Mouse (Mus musculus): ENCODE data around the gene Ifrd2. TPM values are rescaled to one million over a fixed set of nuclear protein-coding genes. Genes with fewer than 3 reads are reported as not detected.

The Ifrd2 gene
- total and polyA plus RNA-seq, 2 experiments from 2014 or later, result 6.5 to 8.4 TPM

DNA sequence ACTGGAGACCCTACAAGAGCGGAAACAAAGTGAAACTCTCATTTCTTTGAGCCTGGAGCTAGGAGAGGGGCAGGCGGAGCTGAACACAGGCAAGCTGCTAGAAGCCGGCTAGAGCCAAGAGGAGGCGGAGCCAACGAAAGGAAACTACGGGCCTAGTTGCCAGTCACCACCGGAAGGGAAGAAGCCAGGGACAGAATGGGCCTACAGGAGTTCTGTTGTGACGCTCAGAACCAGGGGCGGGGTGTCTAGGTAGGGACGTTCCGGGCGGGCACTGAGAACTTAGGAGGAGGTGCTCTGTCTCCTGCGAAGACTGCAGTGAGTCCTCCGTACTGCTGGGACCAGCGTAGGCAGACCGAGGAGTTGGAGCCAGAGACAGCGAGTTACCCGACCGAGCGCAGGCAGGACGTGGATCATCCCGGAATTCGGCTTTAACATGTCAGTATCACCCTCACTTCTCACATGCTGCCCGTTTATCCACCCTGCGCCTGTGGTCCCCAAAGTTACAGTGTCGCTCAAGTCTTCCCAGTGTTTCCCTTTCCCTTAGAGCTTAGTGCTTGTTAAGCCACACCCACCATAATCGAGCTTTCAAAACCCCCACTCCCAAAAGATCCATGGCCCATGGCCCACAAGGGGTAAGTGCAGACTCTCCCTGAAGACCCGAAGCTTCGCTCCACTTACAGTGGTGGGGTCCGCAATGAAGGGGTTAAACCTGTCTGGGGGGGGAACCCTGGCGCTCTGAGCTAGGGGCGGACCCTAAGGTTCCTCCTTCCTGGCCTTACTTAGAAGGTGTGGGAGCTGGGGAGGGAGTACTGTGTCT is 6.7 kb upstream of the Ifrd2 start, which contains the start of gene Hyal3:
Gene Hyal3 (plus strand): TSS at position 318 of the 817 bp plus-strand sequence.
- no peaks in the 10 kb centered on the region for H3K9me3 ChIP-seq (ENCODE audit: low read length)
- peaks cover 6% of the 10 kb centered on the region for H3K36me3 ChIP-seq (ENCODE audit: insufficient read depth, low read length)
- peak within 1 kb of the TSS; percentile 60 for H3K4me3 ChIP-seq (ENCODE audit: low read depth, low read length)
- no peak for TF ChIP-seq CTCF (IDR thresholded peaks at IDR 0.05)
- H3K27me3 ChIP-seq (ENCODE audit: insufficient read depth, low read length), result no peaks in the 10 kb centered on the region
- WGBS, result 1% methylated on average over 32 of the region's 32 CpGs
- ATAC-seq (ENCODE audit: low FRiP score) (peak; percentile 78), DNase-seq (ENCODE audit: low spot score) (peak; percentile 94)
- peak within 1 kb of the TSS; percentile 88 for H3K4me2 ChIP-seq (ENCODE audit: low read depth, low read length, poor library complexity, severe bottlenecking)
- 0 out of 2 replicates have a peak, but pooled peaks cover 11% of the 10 kb centered on the region for H3K4me1 ChIP-seq (ENCODE audit: insufficient read depth, low read length)
- peak within 1 kb of the TSS; percentile 81 for H3K27ac ChIP-seq (ENCODE audit: low read depth, low read length)
- H3K9ac ChIP-seq (replicated peaks; ENCODE audit: low read length, poor library complexity, severe bottlenecking), result peak within 1 kb of the TSS; percentile 79

GRCm38 (mm10) chr9:107581584-107581983 is 5.9 kb upstream of the Ifrd2 start:
- Histone ChIP-seq H3K4me1 (ENCODE audit: insufficient read depth, low read length) (0 out of 2 replicates have a peak, but pooled peaks cover 11% of the 10 kb centered on the region), H3K27ac (ENCODE audit: low read depth, low read length) (no peak overlapping the region), H3K9me3 (ENCODE audit: low read length) (no peaks in the 10 kb centered on the region), H3K4me3 (ENCODE audit: low read depth, low read length) (peak overlapping the region; percentile 60), H3K27me3 (ENCODE audit: insufficient read depth, low read length) (no peaks in the 10 kb centered on the region), H3K4me2 (ENCODE audit: low read depth, low read length, poor library complexity, severe bottlenecking) (peak overlapping the region; percentile 88), H3K36me3 (ENCODE audit: insufficient read depth, low read length) (peaks cover 6% of the 10 kb centered on the region), H3K9ac (replicated peaks; ENCODE audit: low read length, poor library complexity, severe bottlenecking) (peak overlapping the region; percentile 79)
- DNase-seq (ENCODE audit: low spot score), result no peak
- no peak for ATAC-seq (ENCODE audit: low FRiP score)
- 77% methylated on average over 4 of the region's 4 CpGs for WGBS
- no peak for TF ChIP-seq CTCF (IDR thresholded peaks at IDR 0.05)

- 87% methylated on average over 7 of the region's 7 CpGs for WGBS
- no peaks in the 10 kb centered on the region for H3K9me3 ChIP-seq (ENCODE audit: low read length)
- no peak overlapping the region for H3K9ac ChIP-seq (replicated peaks; ENCODE audit: low read length, poor library complexity, severe bottlenecking)
- H3K4me1 ChIP-seq (ENCODE audit: insufficient read depth, low read length), result 0 out of 2 replicates have a peak, but pooled peaks cover 11% of the 10 kb centered on the region
- H3K4me2 ChIP-seq (ENCODE audit: low read depth, low read length, poor library complexity, severe bottlenecking), result no peak overlapping the region
- no peak overlapping the region for H3K27ac ChIP-seq (ENCODE audit: low read depth, low read length)
- H3K4me3 ChIP-seq (ENCODE audit: low read depth, low read length), result no peak overlapping the region
- no peaks in the 10 kb centered on the region for H3K27me3 ChIP-seq (ENCODE audit: insufficient read depth, low read length)
- no peak for ATAC-seq (ENCODE audit: low FRiP score)
- peaks cover 6% of the 10 kb centered on the region for H3K36me3 ChIP-seq (ENCODE audit: insufficient read depth, low read length)
- DNase-seq (ENCODE audit: low spot score), result no peak
- no peak for TF ChIP-seq CTCF (IDR thresholded peaks at IDR 0.05)
Observed at GRCm38 (mm10) chr9:107582509-107583062, 4.9 kb upstream of the Ifrd2 start.

- DNase-seq (ENCODE audit: low spot score) (no peak), ATAC-seq (ENCODE audit: low FRiP score) (no peak)
- Histone ChIP-seq H3K4me2 (ENCODE audit: low read depth, low read length, poor library complexity, severe bottlenecking) (no peak overlapping the region), H3K9ac (replicated peaks; ENCODE audit: low read length, poor library complexity, severe bottlenecking) (no peak overlapping the region), H3K27ac (ENCODE audit: low read depth, low read length) (no peak overlapping the region), H3K4me3 (ENCODE audit: low read depth, low read length) (no peak overlapping the region), H3K27me3 (ENCODE audit: insufficient read depth, low read length) (no peaks in the 10 kb centered on the region), H3K4me1 (ENCODE audit: insufficient read depth, low read length) (peaks cover 14% of the 10 kb centered on the region; the same call in 1 of the 2 replicates), H3K9me3 (ENCODE audit: low read length) (no peaks in the 10 kb centered on the region), H3K36me3 (ENCODE audit: insufficient read depth, low read length) (peaks cover 6% of the 10 kb centered on the region)
- TF ChIP-seq CTCF (IDR thresholded peaks at IDR 0.05), result no peak
- 96% methylated on average over 14 of the region's 14 CpGs for WGBS
Observed at GRCm38 (mm10) chr9:107583174-107583573, 4.3 kb upstream of the Ifrd2 start.

DNA sequence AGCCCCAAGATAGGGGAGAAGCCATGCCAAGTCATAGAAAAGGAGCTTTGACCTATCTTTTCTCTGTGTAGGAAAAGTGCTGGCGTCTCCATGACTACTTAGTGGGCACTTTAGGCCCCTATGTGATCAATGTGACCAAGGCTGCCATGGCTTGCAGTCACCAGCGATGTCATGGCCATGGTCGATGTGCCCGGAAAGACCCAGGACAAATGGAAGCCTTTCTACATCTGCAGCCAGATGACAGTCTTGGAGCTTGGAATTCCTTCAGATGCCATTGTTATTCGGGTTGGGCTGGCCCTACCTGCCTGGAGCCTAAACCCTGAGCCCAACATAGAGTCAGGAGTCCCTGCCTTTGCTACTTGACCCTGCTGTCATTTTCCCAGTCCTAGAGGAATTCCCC is 938 bp upstream of the Ifrd2 start:
- WGBS, result 98% methylated on average over 5 of the region's 5 CpGs
- no peak overlapping the region for H3K4me3 ChIP-seq (ENCODE audit: low read depth, low read length)
- TF ChIP-seq CTCF (IDR thresholded peaks at IDR 0.05), result no peak
- H3K9me3 ChIP-seq (ENCODE audit: low read length), result no peaks in the 10 kb centered on the region
- no peaks in the 10 kb centered on the region for H3K27me3 ChIP-seq (ENCODE audit: insufficient read depth, low read length)
- peaks cover 24% of the 10 kb centered on the region for H3K36me3 ChIP-seq (ENCODE audit: insufficient read depth, low read length)
- no peak overlapping the region for H3K4me2 ChIP-seq (ENCODE audit: low read depth, low read length, poor library complexity, severe bottlenecking)
- no peak overlapping the region for H3K27ac ChIP-seq (ENCODE audit: low read depth, low read length)
- no peak overlapping the region for H3K9ac ChIP-seq (replicated peaks; ENCODE audit: low read length, poor library complexity, severe bottlenecking)
- ATAC-seq (ENCODE audit: low FRiP score), result no peak
- no peak for DNase-seq (ENCODE audit: low spot score)
- peaks cover 15% of the 10 kb centered on the region; the same call in 1 of the 2 replicates for H3K4me1 ChIP-seq (ENCODE audit: insufficient read depth, low read length)

All from midbrain, postnatal 0 days (tissue).